Mouse (Mus musculus) urinary bladder, postnatal 36 days (tissue): Measurements from ENCODE around the gene Hps4.
"Not testable (repeated sequence)": the region's sequence is repeated elsewhere in the genome, so short reads cannot be mapped to it uniquely, and the experiment has no call there.

ENCODE experiments used
- DNase-seq, 2 experiments: peaks; one replicate each; pipeline ENCODE4 v3.0.0; 2022; ENCODE audit warnings: low spot score in 2 of 2, mixed read lengths in 1 of 2

Hps4 gene

GRCm38 (mm10) chr5:112399284-112399683, 56.4 kb downstream of the Hps4 start:
- DNase-seq, result no peak

- no peak for DNase-seq
These were observed 59.6 kb downstream of the Hps4 start for GRCm38 (mm10) chr5:112402437-112402836.

- DNase-seq, result no peak
These were observed 63.1 kb downstream of the Hps4 start for GRCm38 (mm10) chr5:112406017-112406416.

GRCm38 (mm10) chr5:112409274-112409673, 66.4 kb downstream of the Hps4 start:
- no peak for DNase-seq

GRCm38 (mm10) chr5:112411072-112411471, 68.2 kb downstream of the Hps4 start:
- DNase-seq, result no peak

GRCm38 (mm10) chr5:112411514-112412335, 68.8 kb downstream of the Hps4 start:
- no peak for DNase-seq

GRCm38 (mm10) chr5:112412781-112413180, 69.9 kb downstream of the Hps4 start:
- not testable (repeated sequence) for DNase-seq

- DNase-seq, result no peak
These were observed 73.8 kb downstream of the Hps4 start for GRCm38 (mm10) chr5:112416673-112417072.

GRCm38 (mm10) chr5:112418023-112418422, 75.1 kb downstream of the Hps4 start:
- no peak for DNase-seq

GRCm38 (mm10) chr5:112419535-112419934, 76.7 kb downstream of the Hps4 start:
- DNase-seq, result no peak

- no peak for DNase-seq
These were observed 83.8 kb downstream of the Hps4 start for GRCm38 (mm10) chr5:112426635-112427034.

GRCm38 (mm10) chr5:112427283-112427682, 84.4 kb downstream of the Hps4 start:
- DNase-seq, result peak; percentile 22 to 26
